Mouse (Mus musculus) cerebellum, adult 2 months (tissue): ENCODE data around the gene Elovl5. TPM values are rescaled to one million over a fixed set of nuclear protein-coding genes. Genes with fewer than 3 reads are reported as not detected.

Experiments
- DNase-seq, 2 experiments: peaks; one replicate each; pipeline ENCODE4 v3.0.0; 2021
- H3K27ac ChIP-seq: fragments of 200-500 bp; 2 replicates; pipeline ENCODE4 v1.5.1; 2012; ENCODE audit warnings: low read length, control low read depth, inconsistent platforms; ENCODE audit not compliant: insufficient read depth
- H3K27me3 ChIP-seq: fragments of 200-500 bp; 2 replicates; pipeline ENCODE4 v1.6.1; 2012; ENCODE audit warnings: inconsistent platforms, mild to moderate bottlenecking, low read length, moderate library complexity; ENCODE audit not compliant: control insufficient read depth, insufficient read depth
- H3K4me1 ChIP-seq: fragments of 200-500 bp; 2 replicates; pipeline ENCODE4 v1.6.1; 2011; ENCODE audit warnings: low read length; ENCODE audit not compliant: control insufficient read depth, insufficient read depth
- H3K4me3 ChIP-seq: fragments of 200-500 bp; replicated peaks from 2 replicates; pipeline ENCODE3; 2011; ENCODE audit warnings: mild to moderate bottlenecking, low read depth, low read length, control low read depth; ENCODE audit not compliant: insufficient read depth
- CTCF ChIP-seq: fragments of 200-500 bp; IDR thresholded peaks from 2 replicates; pipeline ENCODE4 v1.5.1; 2011; ENCODE audit warnings: low read depth, mild to moderate bottlenecking, control low read depth, low read length, moderate library complexity, borderline replicate concordance; ENCODE audit not compliant: insufficient read depth
- POLR2A ChIP-seq: fragments of 200-500 bp; IDR thresholded peaks from 2 replicates; pipeline ENCODE4 v1.6.1; 2011; ENCODE audit warnings: low read length, control low read depth, borderline replicate concordance; ENCODE audit not compliant: insufficient read depth
- WGBS: fragments of 180-500 bp; shearing (Covaris S2); methylation state at CpG from one replicate; pipeline ENCODE4 v1.1.7; 2018; 5-methylcytosine and 5-hydroxymethylcytosine counted together
- polyA plus RNA-seq: library from polyadenylated mRNA; depleted of rRNA; stranded (reverse); fragments of >200 nt; gene quantifications from 2 replicates; pipeline ENCODE4 v1.2.3, GENCODE M21; 2012

Elovl5 gene
- polyA plus RNA-seq, 1 experiment: 109 TPM

DNA sequence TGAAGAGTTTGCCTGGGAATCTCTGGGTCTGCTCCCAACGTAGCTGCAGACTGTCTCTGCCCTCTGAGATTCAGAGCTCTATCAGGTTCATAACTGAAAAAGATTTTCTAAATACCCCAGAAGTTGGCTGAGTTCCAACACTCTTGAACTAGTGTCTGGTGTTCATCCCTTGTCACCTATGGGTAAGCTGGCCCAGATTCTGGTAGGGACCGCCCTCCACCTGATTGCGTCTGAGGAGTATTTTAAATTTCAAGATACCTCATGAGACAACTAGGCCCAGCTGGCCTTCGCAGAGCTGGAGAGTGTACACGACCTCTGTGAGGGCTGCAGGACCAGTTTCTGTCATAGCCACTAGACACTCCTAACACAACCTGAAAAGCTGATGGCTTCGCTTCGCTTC lies 61.8 kb downstream of the Elovl5 start:
- H3K4me1 ChIP-seq: no peaks in the 10 kb centered on the region; the same call in 1 of the 2 replicates
- H3K27me3 ChIP-seq: no peaks in the 10 kb centered on the region
- no peak for DNase-seq
- H3K4me3 ChIP-seq: no peak overlapping the region
- WGBS: 93% methylated on average over 7 of the region's 7 CpGs
- H3K27ac ChIP-seq: no peak overlapping the region
- TF ChIP-seq POLR2A (no peak), CTCF (no peak)

- Histone ChIP-seq H3K4me3 (no peak overlapping the region), H3K27me3 (no peaks in the 10 kb centered on the region), H3K4me1 (peaks cover 6% of the 10 kb centered on the region), H3K27ac (no peak overlapping the region)
- no peak for TF ChIP-seq CTCF
- no peak for TF ChIP-seq POLR2A
- no peak for DNase-seq
- 63% methylated on average over 16 of the region's 16 CpGs for WGBS
These were observed 65.5 kb downstream of the Elovl5 start for GRCm38 (mm10) chr9:77982616-77983015.

DNA sequence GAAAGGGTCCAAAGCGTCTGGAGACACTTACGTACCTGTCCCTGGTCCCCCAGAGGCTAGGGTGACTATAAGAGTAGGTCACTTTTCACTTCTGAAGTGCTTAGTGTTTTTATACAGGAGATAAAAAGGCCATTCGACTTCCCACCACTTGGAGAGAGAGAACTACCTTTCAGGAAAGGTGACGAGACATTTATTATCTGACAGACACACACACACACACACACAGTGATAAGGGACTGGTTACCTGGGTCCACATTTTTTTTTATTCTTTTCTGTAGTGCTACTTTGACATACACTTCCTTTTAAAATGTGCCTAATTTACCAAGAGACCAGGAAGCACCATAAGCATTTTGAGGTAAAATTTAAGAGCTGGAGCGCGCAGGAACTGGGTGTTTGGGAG lies 66.4 kb downstream of the Elovl5 start:
- WGBS: 91% methylated on average over 6 of the region's 6 CpGs
- no peak for DNase-seq
- H3K27me3 ChIP-seq: no peaks in the 10 kb centered on the region
- no peak overlapping the region for H3K4me3 ChIP-seq
- H3K4me1 ChIP-seq: peaks cover 6% of the 10 kb centered on the region
- TF ChIP-seq CTCF (no peak), POLR2A (no peak)
- H3K27ac ChIP-seq: no peak overlapping the region

DNA sequence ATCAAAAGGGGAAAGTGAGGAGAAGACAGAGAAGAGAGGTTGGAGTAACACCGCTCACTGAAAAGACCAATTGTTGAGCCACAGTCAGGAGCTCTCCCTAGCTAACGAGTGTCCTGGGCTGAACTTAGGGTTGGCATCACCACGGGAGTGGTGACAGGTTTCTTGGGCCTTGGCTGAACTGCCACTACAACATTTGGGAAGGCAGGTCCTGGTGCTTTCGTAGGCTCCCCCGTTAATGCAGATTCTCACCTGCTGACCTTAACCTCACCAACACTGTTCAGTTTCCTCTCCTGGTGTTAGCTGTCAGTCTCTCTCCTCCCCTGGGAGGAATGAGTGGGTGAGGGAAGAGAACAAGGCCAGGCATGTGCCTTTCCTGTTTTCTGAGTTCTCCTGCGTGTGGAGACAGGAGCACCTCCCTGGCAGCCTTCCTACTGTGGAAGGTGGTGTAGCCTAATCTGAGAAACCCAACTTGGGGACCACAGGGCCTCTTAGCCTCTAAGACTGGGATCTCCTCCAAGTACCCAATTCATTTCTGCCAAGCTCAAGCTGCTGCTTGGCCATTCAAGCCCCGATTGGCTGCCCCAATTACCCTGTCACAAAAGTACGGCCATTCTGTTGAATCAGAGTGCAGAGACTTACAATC lies 69.1 kb downstream of the Elovl5 start:
- peak in 1 of 2 experiments; percentile 26 for DNase-seq
- peak overlapping the region; percentile 61 for H3K27ac ChIP-seq
- no peaks in the 10 kb centered on the region for H3K27me3 ChIP-seq
- H3K4me1 ChIP-seq: peaks cover 6% of the 10 kb centered on the region
- H3K4me3 ChIP-seq: no peak overlapping the region
- WGBS: 22% methylated on average over 8 of the region's 8 CpGs
- TF ChIP-seq CTCF (no peak), POLR2A (no peak)

DNA sequence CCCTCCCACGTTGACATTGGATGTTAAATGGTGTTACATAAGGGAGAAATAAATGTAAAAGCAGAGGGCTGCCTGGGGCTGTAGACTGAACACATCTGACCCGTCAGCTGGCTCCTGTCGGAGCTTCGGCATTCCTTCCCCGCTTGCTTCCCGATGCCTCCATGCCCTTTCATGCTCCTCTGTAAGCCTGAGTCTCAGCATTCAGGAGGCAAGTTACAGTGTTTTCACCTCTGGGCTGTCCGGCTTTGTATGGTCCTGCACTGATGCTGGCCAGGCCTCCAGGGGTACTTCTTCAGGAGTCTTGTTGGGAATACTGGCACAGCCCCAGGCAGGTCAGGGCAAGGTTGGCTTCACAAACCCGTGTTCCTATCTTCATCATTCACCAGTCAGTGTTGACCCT lies 72.5 kb downstream of the Elovl5 start:
- no peaks in the 10 kb centered on the region for H3K27me3 ChIP-seq
- 67% methylated on average over 8 of the region's 8 CpGs for WGBS
- no peak for DNase-seq
- no peak for TF ChIP-seq CTCF
- no peak for TF ChIP-seq POLR2A
- peaks cover 6% of the 10 kb centered on the region; the same call in 1 of the 2 replicates for H3K4me1 ChIP-seq
- no peak overlapping the region for H3K27ac ChIP-seq
- H3K4me3 ChIP-seq: no peak overlapping the region

DNA sequence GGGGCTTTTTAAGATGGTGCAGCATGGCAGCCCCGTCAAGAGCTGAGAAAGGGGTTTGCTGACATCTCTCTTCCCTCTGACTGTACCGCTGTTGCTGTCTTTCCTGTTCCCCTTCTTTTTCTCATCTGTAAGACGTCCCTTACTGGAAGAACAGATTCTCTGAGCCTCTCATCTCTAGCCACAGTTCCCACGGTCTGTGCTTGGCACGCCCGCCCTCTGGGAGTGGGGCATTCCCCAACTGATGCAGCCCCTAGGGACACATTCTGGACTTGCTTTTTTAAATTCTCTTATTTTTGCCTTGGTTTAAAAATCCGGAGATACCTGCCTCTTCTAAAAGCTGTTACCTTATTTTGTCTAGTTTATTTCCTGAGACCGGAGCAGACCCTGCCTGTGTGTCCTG lies 73.1 kb downstream of the Elovl5 start:
- Histone ChIP-seq H3K27me3 (no peaks in the 10 kb centered on the region), H3K27ac (no peak overlapping the region), H3K4me1 (peaks cover 6% of the 10 kb centered on the region; the same call in 1 of the 2 replicates), H3K4me3 (no peak overlapping the region)
- DNase-seq: no peak
- TF ChIP-seq CTCF: no peak
- TF ChIP-seq POLR2A: no peak
- 62% methylated on average over 8 of the region's 8 CpGs for WGBS

GRCm38 (mm10) chr9:77991650-77992049 lies 74.5 kb downstream of the Elovl5 start:
- H3K4me1 ChIP-seq: no peaks in the 10 kb centered on the region; the same call in 1 of the 2 replicates
- no peak overlapping the region for H3K4me3 ChIP-seq
- no peak overlapping the region for H3K27ac ChIP-seq
- TF ChIP-seq CTCF (no peak), POLR2A (no peak)
- no peaks in the 10 kb centered on the region for H3K27me3 ChIP-seq
- WGBS: 92% methylated on average over 4 of the region's 4 CpGs
- DNase-seq: no peak

GRCm38 (mm10) chr9:77992276-77992675 lies 75.1 kb downstream of the Elovl5 start:
- DNase-seq: no peak
- 76% methylated on average over 6 of the region's 6 CpGs for WGBS
- no peaks in the 10 kb centered on the region for H3K27me3 ChIP-seq
- no peaks in the 10 kb centered on the region for H3K4me1 ChIP-seq
- H3K4me3 ChIP-seq: no peak overlapping the region
- no peak overlapping the region for H3K27ac ChIP-seq
- TF ChIP-seq CTCF (no peak), POLR2A (no peak)
